Mouse (Mus musculus): ENCODE measurements around the gene Cadm2. TPM values are rescaled to one million over a fixed set of nuclear protein-coding genes. Genes with fewer than 3 reads are reported as not detected.

The Cadm2 gene
- polyA plus RNA-seq, 1 experiment, result 0.27 TPM

GRCm38 (mm10) chr16:67068461-67068860, 552.2 kb downstream of the Cadm2 start:
- Histone ChIP-seq H3K36me3 (ENCODE audit: control insufficient read depth, insufficient read depth, low read length) (no peaks in the 10 kb centered on the region), H3K4me1 (ENCODE audit: control insufficient read depth, insufficient read depth, insufficient read length) (no peaks in the 10 kb centered on the region), H3K27me3 (ENCODE audit: control insufficient read depth, insufficient read depth, low read length) (no peaks in the 10 kb centered on the region), H3K4me3 (ENCODE audit: extremely low read depth, insufficient read depth, insufficient read length) (no peak overlapping the region), H3K27ac (ENCODE audit: insufficient read depth, low read length) (no peak overlapping the region)
- WGBS, result 29% methylated on average over 1 of the region's 1 CpGs
- no peak for TF ChIP-seq CTCF (IDR thresholded peaks at IDR 0.05; ENCODE audit: extremely low read depth, insufficient read depth, insufficient read length, insufficient replicate concordance)
- TF ChIP-seq POLR2A (IDR thresholded peaks at IDR 0.05; ENCODE audit: low read depth, low read length), result no peak
- DNase-seq (ENCODE audit: low read depth in 1 of 2, low spot score in 2 of 2), result no peak

- H3K4me1 ChIP-seq (ENCODE audit: control insufficient read depth, insufficient read depth, insufficient read length), result no peaks in the 10 kb centered on the region
- WGBS, result 91% methylated on average over 5 of the region's 5 CpGs
- no peaks in the 10 kb centered on the region for H3K36me3 ChIP-seq (ENCODE audit: control insufficient read depth, insufficient read depth, low read length)
- no peak overlapping the region for H3K4me3 ChIP-seq (ENCODE audit: extremely low read depth, insufficient read depth, insufficient read length)
- no peak overlapping the region for H3K27ac ChIP-seq (ENCODE audit: insufficient read depth, low read length)
- no peaks in the 10 kb centered on the region for H3K27me3 ChIP-seq (ENCODE audit: control insufficient read depth, insufficient read depth, low read length)
- TF ChIP-seq POLR2A (IDR thresholded peaks at IDR 0.05; ENCODE audit: low read depth, low read length) (no peak), CTCF (IDR thresholded peaks at IDR 0.05; ENCODE audit: extremely low read depth, insufficient read depth, insufficient read length, insufficient replicate concordance) (no peak)
- no peak for DNase-seq (ENCODE audit: low read depth in 1 of 2, low spot score in 2 of 2)
Observed at GRCm38 (mm10) chr16:67030918-67031317, 589.8 kb downstream of the Cadm2 start.

- no peak for DNase-seq (ENCODE audit: low read depth in 1 of 2, low spot score in 2 of 2)
- H3K4me3 ChIP-seq (ENCODE audit: extremely low read depth, insufficient read depth, insufficient read length), result no peak overlapping the region
- 78% methylated on average over 1 of the region's 1 CpGs for WGBS
Observed at GRCm38 (mm10) chr16:67019856-67020255, 600.9 kb downstream of the Cadm2 start.

GRCm38 (mm10) chr16:67017710-67018109, 603.0 kb downstream of the Cadm2 start:
- TF ChIP-seq POLR2A (IDR thresholded peaks at IDR 0.05; ENCODE audit: low read depth, low read length) (no peak), CTCF (IDR thresholded peaks at IDR 0.05; ENCODE audit: extremely low read depth, insufficient read depth, insufficient read length, insufficient replicate concordance) (no peak)
- no peak overlapping the region for H3K27ac ChIP-seq (ENCODE audit: insufficient read depth, low read length)
- H3K36me3 ChIP-seq (ENCODE audit: control insufficient read depth, insufficient read depth, low read length), result no peaks in the 10 kb centered on the region
- H3K4me1 ChIP-seq (ENCODE audit: control insufficient read depth, insufficient read depth, insufficient read length), result no peaks in the 10 kb centered on the region
- H3K27me3 ChIP-seq (ENCODE audit: control insufficient read depth, insufficient read depth, low read length), result no peaks in the 10 kb centered on the region
- DNase-seq (ENCODE audit: low read depth in 1 of 2, low spot score in 2 of 2), result no peak
- WGBS, result 69% methylated on average over 2 of the region's 2 CpGs
- no peak overlapping the region for H3K4me3 ChIP-seq (ENCODE audit: extremely low read depth, insufficient read depth, insufficient read length)

More at GRCm38 (mm10) chr16:67019856-67020255, 600.9 kb downstream of the Cadm2 start:
- no peaks in the 10 kb centered on the region for H3K4me1 ChIP-seq (ENCODE audit: control insufficient read depth, insufficient read depth, insufficient read length)
- H3K36me3 ChIP-seq (ENCODE audit: control insufficient read depth, insufficient read depth, low read length), result no peaks in the 10 kb centered on the region
- no peaks in the 10 kb centered on the region for H3K27me3 ChIP-seq (ENCODE audit: control insufficient read depth, insufficient read depth, low read length)
- TF ChIP-seq CTCF (IDR thresholded peaks at IDR 0.05; ENCODE audit: extremely low read depth, insufficient read depth, insufficient read length, insufficient replicate concordance) (no peak), POLR2A (IDR thresholded peaks at IDR 0.05; ENCODE audit: low read depth, low read length) (no peak)
- no peak overlapping the region for H3K27ac ChIP-seq (ENCODE audit: insufficient read depth, low read length)

- H3K27me3 ChIP-seq (ENCODE audit: control insufficient read depth, insufficient read depth, low read length), result no peaks in the 10 kb centered on the region
- no peak for TF ChIP-seq CTCF (IDR thresholded peaks at IDR 0.05; ENCODE audit: extremely low read depth, insufficient read depth, insufficient read length, insufficient replicate concordance)
- TF ChIP-seq POLR2A (IDR thresholded peaks at IDR 0.05; ENCODE audit: low read depth, low read length), result no peak
- H3K36me3 ChIP-seq (ENCODE audit: control insufficient read depth, insufficient read depth, low read length), result no peaks in the 10 kb centered on the region
- H3K27ac ChIP-seq (ENCODE audit: insufficient read depth, low read length), result no peak overlapping the region
- WGBS, result 64% methylated on average over 3 of the region's 3 CpGs
- H3K4me3 ChIP-seq (ENCODE audit: extremely low read depth, insufficient read depth, insufficient read length), result no peak overlapping the region
- H3K4me1 ChIP-seq (ENCODE audit: control insufficient read depth, insufficient read depth, insufficient read length), result no peaks in the 10 kb centered on the region
- no peak for DNase-seq (ENCODE audit: low read depth in 1 of 2, low spot score in 2 of 2)
Observed at GRCm38 (mm10) chr16:67003161-67003560, 617.5 kb downstream of the Cadm2 start.

- WGBS, result 60% methylated on average over 4 of the region's 4 CpGs
- TF ChIP-seq POLR2A (IDR thresholded peaks at IDR 0.05; ENCODE audit: low read depth, low read length), result no peak
- TF ChIP-seq CTCF (IDR thresholded peaks at IDR 0.05; ENCODE audit: extremely low read depth, insufficient read depth, insufficient read length, insufficient replicate concordance), result no peak
- H3K27me3 ChIP-seq (ENCODE audit: control insufficient read depth, insufficient read depth, low read length), result no peaks in the 10 kb centered on the region
- H3K4me3 ChIP-seq (ENCODE audit: extremely low read depth, insufficient read depth, insufficient read length), result no peak overlapping the region
- H3K36me3 ChIP-seq (ENCODE audit: control insufficient read depth, insufficient read depth, low read length), result no peaks in the 10 kb centered on the region
- no peak overlapping the region for H3K27ac ChIP-seq (ENCODE audit: insufficient read depth, low read length)
- no peak for DNase-seq (ENCODE audit: low read depth in 1 of 2, low spot score in 2 of 2)
- no peaks in the 10 kb centered on the region for H3K4me1 ChIP-seq (ENCODE audit: control insufficient read depth, insufficient read depth, insufficient read length)
Observed at GRCm38 (mm10) chr16:67001707-67002106, 619.0 kb downstream of the Cadm2 start.

- no peaks in the 10 kb centered on the region for H3K36me3 ChIP-seq (ENCODE audit: control insufficient read depth, insufficient read depth, low read length)
- WGBS, result 88% methylated on average over 2 of the region's 2 CpGs
- no peak for DNase-seq (ENCODE audit: low read depth in 1 of 2, low spot score in 2 of 2)
- H3K27me3 ChIP-seq (ENCODE audit: control insufficient read depth, insufficient read depth, low read length), result no peaks in the 10 kb centered on the region
- TF ChIP-seq CTCF (IDR thresholded peaks at IDR 0.05; ENCODE audit: extremely low read depth, insufficient read depth, insufficient read length, insufficient replicate concordance), result no peak
- no peak for TF ChIP-seq POLR2A (IDR thresholded peaks at IDR 0.05; ENCODE audit: low read depth, low read length)
- H3K4me3 ChIP-seq (ENCODE audit: extremely low read depth, insufficient read depth, insufficient read length), result no peak overlapping the region
- H3K4me1 ChIP-seq (ENCODE audit: control insufficient read depth, insufficient read depth, insufficient read length), result no peaks in the 10 kb centered on the region
- no peak overlapping the region for H3K27ac ChIP-seq (ENCODE audit: insufficient read depth, low read length)
Observed at GRCm38 (mm10) chr16:66997461-66997860, 623.2 kb downstream of the Cadm2 start.
